Mouse (Mus musculus): ENCODE results near the gene Fam32a.

- TF ChIP-seq CTCF (IDR thresholded peaks at IDR 0.05; ENCODE audit: extremely low read depth, insufficient read depth, low read length) (no peak), POLR2A (IDR thresholded peaks at IDR 0.05; ENCODE audit: extremely low read depth, insufficient read depth, low read length) (no peak)
Measured at GRCm38 (mm10) chr8:72192065-72192464, 27.5 kb upstream of the Fam32a start.
